Mouse (Mus musculus): Measurements from ENCODE around the gene Agtpbp1.

The Agtpbp1 gene

GRCm38 (mm10) chr13:59584481-59584880 is 546 bp downstream of the Agtpbp1 start:
- ATAC-seq (ENCODE audit: insufficient number of reproducible peaks, low FRiP score, low TSS enrichment) = peak; percentile 24; the same call in 1 of the 2 replicates

- ATAC-seq (ENCODE audit: insufficient number of reproducible peaks, low FRiP score, low TSS enrichment) = no peak
These were observed 4.1 kb downstream of the Agtpbp1 start for GRCm38 (mm10) chr13:59580954-59581353.

GRCm38 (mm10) chr13:59572549-59572948 is 12.5 kb downstream of the Agtpbp1 start:
- ATAC-seq (ENCODE audit: insufficient number of reproducible peaks, low FRiP score, low TSS enrichment) = no peak

DNA sequence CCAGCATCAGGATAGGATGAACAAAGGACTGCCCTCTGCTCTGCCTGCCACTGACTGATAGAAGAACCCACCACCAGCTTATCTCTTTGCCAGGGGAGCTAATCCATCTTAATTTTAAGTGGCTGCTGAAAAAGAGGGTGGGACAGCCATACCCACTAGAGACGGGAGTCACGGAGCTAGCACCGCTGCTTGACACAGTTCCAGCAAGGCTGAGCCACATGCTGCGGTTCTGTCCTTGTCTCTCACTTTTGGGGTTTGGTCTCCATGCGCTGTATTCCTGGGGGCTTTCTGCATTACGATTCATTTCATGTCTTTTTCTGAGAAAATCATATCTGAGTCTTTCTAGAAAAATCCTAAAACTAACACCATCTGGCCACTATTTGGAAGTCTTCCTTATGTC is 13.9 kb downstream of the Agtpbp1 start:
- no peak for ATAC-seq (ENCODE audit: insufficient number of reproducible peaks, low FRiP score, low TSS enrichment)

GRCm38 (mm10) chr13:59565945-59566520 is 19.0 kb downstream of the Agtpbp1 start:
- no peak for ATAC-seq (ENCODE audit: insufficient number of reproducible peaks, low FRiP score, low TSS enrichment)

DNA sequence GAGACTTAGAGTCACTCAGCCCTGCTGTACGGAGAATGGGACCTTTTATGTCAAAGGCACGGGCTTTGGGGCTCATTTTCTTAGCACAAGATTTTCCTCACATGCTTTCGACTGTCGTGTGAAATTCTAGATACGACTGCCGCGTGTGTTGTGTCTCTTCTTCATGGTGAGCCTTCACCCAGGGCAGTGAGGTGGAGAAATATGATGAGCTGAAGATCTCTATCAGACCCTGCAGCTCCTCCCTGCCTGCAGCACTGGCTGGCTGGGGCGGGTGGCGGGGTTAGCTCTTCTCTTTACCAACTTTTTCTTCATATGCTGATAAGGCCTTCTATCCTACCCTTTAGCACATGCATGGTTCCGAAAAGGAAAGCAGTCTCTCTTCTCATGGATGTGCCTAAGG is 20.1 kb downstream of the Agtpbp1 start:
- ATAC-seq (ENCODE audit: insufficient number of reproducible peaks, low FRiP score, low TSS enrichment) = no peak

DNA sequence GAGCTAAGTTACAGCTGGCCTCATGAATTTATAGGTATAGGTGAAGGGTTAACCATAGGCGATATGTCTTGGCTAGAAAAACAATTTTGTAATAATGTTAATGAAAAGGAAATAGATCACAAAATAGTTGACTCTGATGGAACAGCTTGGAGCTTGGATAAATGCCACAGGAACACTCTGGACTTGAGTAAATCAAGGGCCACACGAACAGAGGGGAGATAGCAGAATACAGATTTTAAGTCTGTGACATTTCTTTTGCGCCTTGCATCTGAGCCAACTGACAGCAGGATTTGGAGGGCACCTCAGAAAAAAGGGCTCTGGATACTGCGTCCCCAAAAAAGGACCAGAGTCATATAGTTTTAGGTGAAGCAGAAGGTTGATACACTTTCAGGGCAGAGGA is 20.5 kb downstream of the Agtpbp1 start:
- ATAC-seq (ENCODE audit: insufficient number of reproducible peaks, low FRiP score, low TSS enrichment) = no peak

DNA sequence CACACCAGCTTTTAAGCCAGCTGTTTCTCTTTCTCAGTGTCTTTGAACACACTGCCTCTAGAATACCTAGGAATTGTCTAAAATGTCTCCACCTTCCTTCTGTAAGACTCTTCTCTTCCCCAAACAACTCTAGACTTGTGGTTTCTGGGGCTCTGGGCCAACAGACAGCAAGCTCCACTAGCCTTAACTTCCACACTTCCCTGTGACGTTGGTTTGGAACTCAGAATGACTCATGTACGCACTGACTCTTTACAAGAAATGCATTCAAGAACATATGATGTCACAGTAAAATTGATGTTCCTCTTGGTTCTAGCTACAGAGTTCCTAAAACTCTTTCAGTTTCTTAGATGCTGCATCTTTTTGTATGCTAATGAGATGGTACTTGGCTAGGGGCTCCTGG is 22.6 kb downstream of the Agtpbp1 start:
- ATAC-seq (ENCODE audit: insufficient number of reproducible peaks, low FRiP score, low TSS enrichment) = no peak

- no peak for ATAC-seq (ENCODE audit: insufficient number of reproducible peaks, low FRiP score, low TSS enrichment)
These were observed 26.3 kb downstream of the Agtpbp1 start for GRCm38 (mm10) chr13:59558776-59559175.

DNA sequence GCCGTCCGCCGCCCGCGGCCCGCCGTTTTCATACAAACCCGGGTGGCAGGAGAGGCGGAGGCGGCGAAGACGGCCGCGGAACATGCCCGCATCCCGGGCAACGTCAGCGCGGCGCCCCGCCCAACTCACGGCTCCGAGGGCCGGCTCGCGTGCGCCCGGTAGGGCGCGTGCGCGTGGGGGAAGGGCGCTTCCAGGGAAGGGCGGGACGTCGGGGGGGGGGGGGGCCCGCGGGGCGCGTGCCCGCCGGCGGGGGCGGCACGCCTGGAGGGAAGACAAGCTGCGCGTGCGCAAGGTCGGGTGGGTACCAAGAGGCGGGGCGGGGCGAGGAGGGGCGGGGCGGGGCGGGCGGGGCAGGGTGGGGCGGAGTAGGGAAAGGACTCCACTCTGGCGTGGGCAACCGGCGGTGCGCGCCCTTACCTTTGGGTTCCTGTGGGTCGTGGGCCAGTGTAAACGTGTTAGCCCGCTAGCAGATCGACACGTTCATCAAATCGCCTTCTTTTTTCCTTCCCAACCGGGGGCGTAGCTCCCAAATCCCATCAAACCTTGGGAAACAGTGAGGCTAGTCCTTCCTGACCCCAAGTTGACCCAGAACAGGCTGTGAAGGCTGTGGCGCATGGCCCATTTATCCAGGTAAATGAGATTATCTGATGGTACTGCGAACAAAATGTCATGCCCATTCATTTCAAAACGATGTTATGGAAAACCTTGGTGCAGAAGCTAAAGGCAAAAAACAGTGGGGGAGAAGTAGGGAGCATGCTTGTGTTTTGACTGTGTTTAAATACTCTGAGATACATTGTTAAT is 27.6 kb downstream of the Agtpbp1 start:
- peak; percentile 76 for ATAC-seq (ENCODE audit: insufficient number of reproducible peaks, low FRiP score, low TSS enrichment)

DNA sequence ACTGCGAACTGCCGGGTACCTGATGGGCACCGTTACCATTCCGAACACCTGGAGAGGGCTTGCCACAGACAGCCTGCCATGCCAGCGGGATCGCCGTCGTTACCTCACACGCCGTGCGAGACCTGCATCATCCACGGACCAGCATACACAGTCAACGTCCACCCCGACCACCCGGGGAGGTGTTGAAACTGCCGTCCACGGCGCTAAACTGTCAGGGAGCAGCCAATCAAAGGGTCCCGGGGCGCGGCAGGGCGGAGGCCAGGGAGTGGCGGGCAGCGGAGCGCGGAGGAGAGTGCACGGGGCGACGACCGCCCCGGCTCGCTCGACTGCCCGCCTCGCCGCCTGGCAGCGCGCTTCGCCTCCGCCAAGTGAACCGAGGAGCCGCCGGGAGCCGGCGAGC is 28.4 kb downstream of the Agtpbp1 start:
- peak; percentile 50; the same call in 1 of the 2 replicates for ATAC-seq (ENCODE audit: insufficient number of reproducible peaks, low FRiP score, low TSS enrichment)

GRCm38 (mm10) chr13:59555613-59556192 is 29.3 kb downstream of the Agtpbp1 start:
- ATAC-seq (ENCODE audit: insufficient number of reproducible peaks, low FRiP score, low TSS enrichment) = no peak

GRCm38 (mm10) chr13:59554772-59555505 is 30.1 kb downstream of the Agtpbp1 start:
- ATAC-seq (ENCODE audit: insufficient number of reproducible peaks, low FRiP score, low TSS enrichment) = 0 out of 2 replicates have a peak, but pooled peaks have one; percentile 15

DNA sequence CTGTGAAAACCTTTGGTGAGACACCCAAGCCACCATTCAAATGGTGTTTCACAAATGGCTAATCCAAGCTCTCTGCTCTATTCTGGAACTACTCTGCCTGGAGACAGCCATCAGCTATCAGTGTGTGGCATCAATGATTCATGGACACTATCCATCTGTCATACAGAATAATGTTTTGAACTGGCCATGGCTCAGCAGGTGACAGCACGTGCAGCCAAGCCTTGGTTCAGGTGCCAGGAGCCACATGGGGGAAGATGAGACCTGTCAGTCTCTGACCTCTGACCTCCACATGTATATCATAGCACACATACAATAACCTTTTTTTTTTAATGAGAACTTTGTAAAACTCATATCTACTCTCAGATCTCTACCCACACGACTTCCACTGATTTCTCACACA is 32.3 kb downstream of the Agtpbp1 start:
- ATAC-seq (ENCODE audit: insufficient number of reproducible peaks, low FRiP score, low TSS enrichment) = no peak; the same call in 1 of the 2 replicates

DNA sequence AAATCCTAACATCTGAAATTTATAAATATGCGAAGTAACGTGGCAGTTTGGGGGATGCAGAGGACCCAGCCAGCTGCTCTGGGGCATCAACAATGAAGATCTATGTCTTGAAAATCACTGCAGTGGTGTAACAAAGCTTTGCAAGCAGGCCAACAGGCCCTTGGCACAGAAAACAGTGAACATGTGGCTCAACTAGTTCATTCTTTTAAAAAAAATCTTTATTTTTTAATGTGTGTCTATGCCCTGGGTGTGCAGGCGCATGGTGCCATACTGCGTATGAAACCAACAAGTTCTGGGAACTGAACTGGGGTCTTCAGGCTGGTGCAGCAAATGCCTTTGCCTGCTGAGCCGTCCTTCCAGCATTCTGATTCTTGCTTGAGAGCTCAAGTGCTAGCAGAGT is 32.7 kb downstream of the Agtpbp1 start:
- no peak for ATAC-seq (ENCODE audit: insufficient number of reproducible peaks, low FRiP score, low TSS enrichment)

DNA sequence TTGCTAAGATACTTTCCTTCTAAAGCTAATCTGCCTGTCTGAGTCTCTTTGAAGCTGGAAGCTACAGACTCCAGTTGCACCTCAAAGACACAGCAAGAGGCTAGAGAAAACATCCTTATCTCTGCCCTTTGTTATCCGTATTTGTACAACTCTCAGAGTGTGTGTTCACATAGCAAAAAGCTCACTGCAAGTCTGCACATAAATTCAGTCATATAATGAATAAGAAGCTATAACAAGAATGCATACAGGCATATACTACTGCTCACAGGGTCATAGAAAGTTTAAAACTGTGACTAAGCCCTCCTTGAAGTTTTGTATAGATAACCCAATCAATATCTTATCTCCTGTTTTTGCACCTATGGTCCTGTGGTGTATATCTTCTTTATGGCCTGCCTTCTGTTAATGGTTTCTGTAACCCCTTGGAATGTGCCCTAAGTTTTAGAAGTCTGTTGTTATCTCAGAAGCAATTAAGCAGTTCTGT is 35.7 kb downstream of the Agtpbp1 start:
- ATAC-seq (ENCODE audit: insufficient number of reproducible peaks, low FRiP score, low TSS enrichment) = no peak

- no peak for ATAC-seq (ENCODE audit: insufficient number of reproducible peaks, low FRiP score, low TSS enrichment)
These were observed 37.3 kb downstream of the Agtpbp1 start for GRCm38 (mm10) chr13:59547716-59548115.

DNA sequence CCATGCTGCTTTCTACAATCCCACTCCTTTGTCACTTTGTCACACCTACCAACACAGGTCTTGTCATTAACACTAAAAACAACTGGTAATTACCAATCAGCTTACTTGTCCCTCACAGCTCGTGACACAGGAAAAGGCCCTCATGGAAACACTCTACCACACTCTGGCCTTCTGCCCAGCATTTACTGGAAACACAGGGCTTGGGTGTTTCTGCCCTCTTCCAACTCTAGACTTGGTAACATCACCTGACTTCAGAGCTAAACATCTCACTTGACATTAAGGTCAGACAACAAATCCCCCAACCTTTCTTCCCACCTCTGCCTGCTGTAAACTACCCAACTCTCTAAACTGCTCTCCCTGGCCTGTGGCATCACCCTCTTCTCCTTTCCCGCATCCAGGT is 37.9 kb downstream of the Agtpbp1 start:
- no peak for ATAC-seq (ENCODE audit: insufficient number of reproducible peaks, low FRiP score, low TSS enrichment)

GRCm38 (mm10) chr13:59542411-59542810 is 42.6 kb downstream of the Agtpbp1 start:
- no peak for ATAC-seq (ENCODE audit: insufficient number of reproducible peaks, low FRiP score, low TSS enrichment)

DNA sequence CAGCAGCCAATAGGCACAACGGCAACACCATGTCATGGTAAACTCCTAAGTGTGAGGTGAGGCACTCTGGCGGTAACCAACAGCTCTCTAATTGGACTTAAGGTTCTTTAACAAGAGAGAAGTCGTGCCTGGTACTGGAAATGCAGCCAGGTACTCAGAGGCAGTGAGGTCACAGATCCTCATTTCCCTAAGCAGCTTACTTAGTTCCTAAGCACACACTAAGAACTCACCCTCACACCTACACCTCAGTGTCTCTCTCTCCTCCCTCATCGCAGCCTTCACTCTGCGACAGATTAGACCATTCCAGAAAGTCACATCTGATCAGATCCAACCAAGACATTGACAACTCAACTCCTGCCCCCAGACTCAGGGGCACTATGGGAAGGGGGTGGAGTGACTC is 45.0 kb downstream of the Agtpbp1 start:
- ATAC-seq (ENCODE audit: insufficient number of reproducible peaks, low FRiP score, low TSS enrichment) = no peak

DNA sequence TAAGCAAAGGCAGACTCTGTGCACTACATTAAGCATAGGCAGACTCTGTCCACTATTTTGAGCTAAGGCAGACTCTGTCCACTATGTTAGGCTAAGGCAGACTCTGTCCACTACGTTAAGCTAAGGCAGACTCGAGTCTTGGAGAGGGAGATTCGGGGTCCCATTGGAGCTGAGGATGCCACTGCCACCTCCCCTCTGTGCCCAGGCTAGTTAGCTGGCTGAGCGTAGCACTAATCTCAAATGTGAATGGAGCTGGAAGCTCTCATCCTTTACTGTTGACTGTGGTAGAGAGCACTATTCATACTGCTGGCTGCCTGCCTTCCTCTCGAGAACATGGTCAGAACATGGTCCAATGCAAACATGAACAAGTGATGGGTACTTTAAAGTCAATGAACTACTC is 46.4 kb downstream of the Agtpbp1 start:
- ATAC-seq (ENCODE audit: insufficient number of reproducible peaks, low FRiP score, low TSS enrichment) = no peak

Data from cerebellum, adult (tissue).